Mouse (Mus musculus) midbrain, embryonic 15.5 days (tissue): ENCODE results near the gene Lrp6. TPM values are rescaled to one million over a fixed set of nuclear protein-coding genes. Genes with fewer than 3 reads are reported as not detected.

Source experiments
- ATAC-seq: fragments of 200-750 bp; cut with Nextera tagmentation; replicated peaks from 2 replicates; pipeline ENCODE4 v1.8.0; 2017; ENCODE audit warnings: moderate TSS enrichment
- H3K27ac ChIP-seq: fragments of 300-500 bp; sonication (generic); 2 replicates; pipeline ENCODE4 v1.5.1; 2015; ENCODE audit warnings: mild to moderate bottlenecking, inconsistent platforms
- H3K27me3 ChIP-seq: fragments of 300-500 bp; sonication (generic); replicated peaks from 2 replicates; pipeline ENCODE4 v1.6.1; 2015; ENCODE audit warnings: inconsistent platforms
- H3K36me3 ChIP-seq: fragments of 300-500 bp; sonication (generic); replicated peaks from 2 replicates; pipeline ENCODE4 v1.6.1; 2015; ENCODE audit warnings: inconsistent platforms
- H3K4me1 ChIP-seq: fragments of 300-500 bp; sonication (generic); 2 replicates; pipeline ENCODE4 v1.6.1; 2015; ENCODE audit warnings: inconsistent platforms
- H3K4me2 ChIP-seq: fragments of 300-500 bp; sonication (generic); 2 replicates; pipeline ENCODE4 v1.6.1; 2015; ENCODE audit warnings: inconsistent platforms, mild to moderate bottlenecking, moderate library complexity
- H3K4me3 ChIP-seq: fragments of 300-500 bp; sonication (generic); 2 replicates; pipeline ENCODE4 v1.5.1; 2015; ENCODE audit warnings: mild to moderate bottlenecking, inconsistent platforms
- H3K9ac ChIP-seq: fragments of 300-500 bp; sonication (generic); 2 replicates; pipeline ENCODE4 v1.6.1; 2015; ENCODE audit warnings: mild to moderate bottlenecking, inconsistent platforms
- H3K9me3 ChIP-seq: fragments of 300-500 bp; sonication (generic); 2 replicates; pipeline ENCODE4 v1.6.1; 2016; ENCODE audit warnings: inconsistent platforms
- WGBS: fragments of 180-500 bp; shearing (Covaris S2); methylation state at CpG from one replicate; pipeline ENCODE4 v1.1.7; 2015; ENCODE audit warnings: mixed read lengths; 5-methylcytosine and 5-hydroxymethylcytosine counted together
- polyA plus RNA-seq: library from polyadenylated mRNA; unstranded; fragments of >200 nt; fragmentation: Nextera tagmentation; extraction: Ambion mirVana; gene quantifications from 2 replicates; pipeline ENCODE4 v1.2.1, GENCODE M21; 2015

Lrp6 gene
- polyA plus RNA-seq, 1 experiment from 2014 or later, result 18.8 TPM

- no peak overlapping the region for H3K4me3 ChIP-seq
- H3K27ac ChIP-seq, result no peak overlapping the region
- no peak overlapping the region for H3K4me2 ChIP-seq
- no peaks in the 10 kb centered on the region for H3K9me3 ChIP-seq
- no peaks in the 10 kb centered on the region for H3K27me3 ChIP-seq
- 85% methylated on average over 6 of the region's 6 CpGs for WGBS
- no peak overlapping the region for H3K9ac ChIP-seq
- H3K4me1 ChIP-seq, result no peaks in the 10 kb centered on the region
- H3K36me3 ChIP-seq, result no peaks in the 10 kb centered on the region
- no peak for ATAC-seq
Measured at GRCm38 (mm10) chr6:134597651-134598229, 31.0 kb upstream of the Lrp6 start.

GRCm38 (mm10) chr6:134594569-134595442 lies 28.0 kb upstream of the Lrp6 start:
- Histone ChIP-seq H3K9ac (no peak overlapping the region), H3K4me3 (no peak overlapping the region), H3K9me3 (no peaks in the 10 kb centered on the region), H3K36me3 (no peaks in the 10 kb centered on the region), H3K27me3 (no peaks in the 10 kb centered on the region), H3K27ac (no peak overlapping the region), H3K4me2 (no peak overlapping the region), H3K4me1 (no peaks in the 10 kb centered on the region)
- WGBS, result 90% methylated on average over 21 of the region's 21 CpGs
- no peak for ATAC-seq

GRCm38 (mm10) chr6:134591614-134592013 lies 24.8 kb upstream of the Lrp6 start:
- no peak overlapping the region for H3K9ac ChIP-seq
- H3K36me3 ChIP-seq, result no peaks in the 10 kb centered on the region
- no peaks in the 10 kb centered on the region for H3K27me3 ChIP-seq
- H3K4me3 ChIP-seq, result no peak overlapping the region
- H3K27ac ChIP-seq, result no peak overlapping the region
- no peaks in the 10 kb centered on the region for H3K4me1 ChIP-seq
- H3K9me3 ChIP-seq, result no peaks in the 10 kb centered on the region
- H3K4me2 ChIP-seq, result no peak overlapping the region
- WGBS, result 78% methylated on average over 2 of the region's 2 CpGs
- ATAC-seq, result no peak

- H3K36me3 ChIP-seq, result no peaks in the 10 kb centered on the region
- H3K4me2 ChIP-seq, result no peak overlapping the region
- no peak overlapping the region for H3K9ac ChIP-seq
- H3K27ac ChIP-seq, result no peak overlapping the region
- no peak for ATAC-seq
- no peaks in the 10 kb centered on the region for H3K4me1 ChIP-seq
- 0 out of 2 replicates have a peak, but pooled peaks cover 3% of the 10 kb centered on the region for H3K27me3 ChIP-seq
- H3K4me3 ChIP-seq, result no peak overlapping the region
- H3K9me3 ChIP-seq, result no peaks in the 10 kb centered on the region
- 83% methylated on average over 5 of the region's 5 CpGs for WGBS
Measured at GRCm38 (mm10) chr6:134586241-134586640, 19.5 kb upstream of the Lrp6 start.

GRCm38 (mm10) chr6:134584616-134585015 lies 17.9 kb upstream of the Lrp6 start:
- 93% methylated on average over 2 of the region's 2 CpGs for WGBS
- H3K4me2 ChIP-seq, result no peak overlapping the region

GRCm38 (mm10) chr6:134582110-134582509 lies 15.3 kb upstream of the Lrp6 start:
- Histone ChIP-seq H3K4me2 (no peak overlapping the region), H3K4me1 (no peaks in the 10 kb centered on the region), H3K27me3 (0 out of 2 replicates have a peak, but pooled peaks cover 3% of the 10 kb centered on the region), H3K27ac (no peak overlapping the region), H3K36me3 (no peaks in the 10 kb centered on the region), H3K9ac (no peak overlapping the region), H3K9me3 (no peaks in the 10 kb centered on the region), H3K4me3 (no peak overlapping the region)
- 14% methylated on average over 5 of the region's 5 CpGs for WGBS
- peak; percentile 45; the same call in 1 of the 2 replicates for ATAC-seq

More at GRCm38 (mm10) chr6:134584616-134585015, 17.9 kb upstream of the Lrp6 start:
- Histone ChIP-seq H3K27me3 (0 out of 2 replicates have a peak, but pooled peaks cover 3% of the 10 kb centered on the region), H3K4me3 (no peak overlapping the region), H3K9me3 (no peaks in the 10 kb centered on the region), H3K36me3 (no peaks in the 10 kb centered on the region), H3K9ac (no peak overlapping the region), H3K4me1 (no peaks in the 10 kb centered on the region), H3K27ac (no peak overlapping the region)
- no peak for ATAC-seq

- Histone ChIP-seq H3K27me3 (0 out of 2 replicates have a peak, but pooled peaks cover 3% of the 10 kb centered on the region), H3K4me2 (no peak overlapping the region), H3K9me3 (no peaks in the 10 kb centered on the region), H3K4me3 (no peak overlapping the region), H3K27ac (no peak overlapping the region), H3K36me3 (no peaks in the 10 kb centered on the region), H3K9ac (no peak overlapping the region), H3K4me1 (no peaks in the 10 kb centered on the region)
- no peak for ATAC-seq
- 93% methylated on average over 4 of the region's 4 CpGs for WGBS
Measured at GRCm38 (mm10) chr6:134579506-134579905, 12.7 kb upstream of the Lrp6 start.

GRCm38 (mm10) chr6:134578039-134578438 lies 11.3 kb upstream of the Lrp6 start:
- no peak overlapping the region for H3K4me2 ChIP-seq
- no peaks in the 10 kb centered on the region for H3K4me1 ChIP-seq
- H3K27me3 ChIP-seq, result 0 out of 2 replicates have a peak, but pooled peaks cover 3% of the 10 kb centered on the region
- no peak for ATAC-seq
- no peak overlapping the region for H3K27ac ChIP-seq
- no peak overlapping the region for H3K4me3 ChIP-seq
- no peaks in the 10 kb centered on the region for H3K9me3 ChIP-seq
- H3K36me3 ChIP-seq, result no peaks in the 10 kb centered on the region
- H3K9ac ChIP-seq, result no peak overlapping the region
- WGBS, result 65% methylated on average over 6 of the region's 6 CpGs

GRCm38 (mm10) chr6:134575288-134575741 lies 8.6 kb upstream of the Lrp6 start:
- no peaks in the 10 kb centered on the region for H3K27me3 ChIP-seq
- no peak overlapping the region for H3K9ac ChIP-seq
- no peak overlapping the region for H3K4me2 ChIP-seq
- H3K36me3 ChIP-seq, result no peaks in the 10 kb centered on the region
- 80% methylated on average over 3 of the region's 3 CpGs for WGBS
- no peak for ATAC-seq
- H3K4me1 ChIP-seq, result no peaks in the 10 kb centered on the region
- no peak overlapping the region for H3K4me3 ChIP-seq
- H3K9me3 ChIP-seq, result no peaks in the 10 kb centered on the region
- no peak overlapping the region for H3K27ac ChIP-seq

- Histone ChIP-seq H3K27ac (no peak overlapping the region), H3K4me1 (peaks cover 18% of the 10 kb centered on the region), H3K4me3 (no peak overlapping the region), H3K9ac (no peak overlapping the region), H3K36me3 (no peaks in the 10 kb centered on the region), H3K9me3 (no peaks in the 10 kb centered on the region), H3K4me2 (no peak overlapping the region), H3K27me3 (no peaks in the 10 kb centered on the region)
- no peak for ATAC-seq
- WGBS, result 77% methylated on average over 5 of the region's 5 CpGs
Measured at GRCm38 (mm10) chr6:134567986-134568556, 1.3 kb upstream of the Lrp6 start.

- Histone ChIP-seq H3K9me3 (no peaks in the 10 kb centered on the region), H3K27me3 (no peaks in the 10 kb centered on the region), H3K36me3 (no peaks in the 10 kb centered on the region), H3K4me1 (peaks cover 18% of the 10 kb centered on the region), H3K4me2 (peak overlapping the region; percentile 81), H3K9ac (peak overlapping the region; percentile 92), H3K4me3 (peak overlapping the region; percentile 81), H3K27ac (peak overlapping the region; percentile 100)
- peak; percentile 55; the same call in 1 of the 2 replicates for ATAC-seq
- WGBS, result under 1% methylated on average over 54 of the region's 64 CpGs
Measured at GRCm38 (mm10) chr6:134566248-134566817, 432 bp downstream of the Lrp6 start.
